Mouse (Mus musculus) retina, postnatal 1 day (tissue): Measurements from ENCODE around the gene Pip5k1a.
"Not testable (repeated sequence)": the region's sequence is repeated elsewhere in the genome, so short reads cannot be mapped to it uniquely, and the experiment has no call there.

Experiments used
- DNase-seq: peaks from one replicate; pipeline ENCODE4 v3.0.0-alpha.2; 2012

Gene Pip5k1a

GRCm38 (mm10) chr3:95110911-95111726 lies 4.4 kb upstream of the Pip5k1a start, which contains the start of gene Vps72:
Vps72 (plus strand) TSS chr3:95111022.
- peak; percentile 95 for DNase-seq

GRCm38 (mm10) chr3:95107898-95108297 lies 1.2 kb upstream of the Pip5k1a start:
- peak; percentile 25 for DNase-seq

DNA sequence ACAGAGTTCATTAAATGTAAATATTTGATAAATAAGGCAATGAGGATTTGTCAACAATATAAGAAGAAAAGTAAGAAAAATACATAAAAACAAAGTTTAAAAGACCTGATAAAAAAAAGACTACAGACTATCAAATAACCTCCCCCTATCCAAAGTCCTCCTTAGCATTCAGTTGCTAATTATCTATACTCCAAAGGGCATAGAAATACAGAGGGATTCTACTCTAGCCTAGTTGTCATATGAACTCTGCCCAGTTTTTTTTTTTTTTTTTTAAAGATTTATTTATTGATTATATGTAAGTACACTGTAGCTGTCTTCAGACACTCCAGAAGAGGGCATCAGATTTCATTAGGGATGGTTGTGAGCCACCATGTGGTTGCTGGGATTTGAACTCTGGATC lies 578 bp upstream of the Pip5k1a start:
- not testable (repeated sequence) for DNase-seq

GRCm38 (mm10) chr3:95105586-95106337 lies 968 bp downstream of the Pip5k1a start:
- DNase-seq: peak; percentile 4

GRCm38 (mm10) chr3:95105121-95105520 lies 1.6 kb downstream of the Pip5k1a start:
- no peak for DNase-seq

DNA sequence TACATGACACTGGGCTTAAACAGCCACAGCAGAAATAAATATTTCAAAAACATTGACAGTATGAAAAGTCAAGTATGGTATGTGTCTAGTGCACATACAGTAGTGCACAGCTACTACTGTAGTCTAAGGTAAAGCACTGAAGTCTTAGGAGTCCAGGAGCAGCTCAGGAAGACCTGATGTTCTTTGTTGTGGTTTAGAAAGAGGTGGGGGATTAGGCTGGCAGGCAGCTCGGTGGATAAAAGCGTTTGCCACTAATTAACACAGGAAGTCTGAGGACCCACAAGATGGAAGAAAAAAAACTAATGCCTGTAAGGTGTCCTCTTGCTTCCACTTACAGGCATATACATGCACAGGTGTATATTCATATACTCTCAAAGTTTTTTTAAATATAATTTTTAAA lies 5.9 kb downstream of the Pip5k1a start:
- no peak for DNase-seq

DNA sequence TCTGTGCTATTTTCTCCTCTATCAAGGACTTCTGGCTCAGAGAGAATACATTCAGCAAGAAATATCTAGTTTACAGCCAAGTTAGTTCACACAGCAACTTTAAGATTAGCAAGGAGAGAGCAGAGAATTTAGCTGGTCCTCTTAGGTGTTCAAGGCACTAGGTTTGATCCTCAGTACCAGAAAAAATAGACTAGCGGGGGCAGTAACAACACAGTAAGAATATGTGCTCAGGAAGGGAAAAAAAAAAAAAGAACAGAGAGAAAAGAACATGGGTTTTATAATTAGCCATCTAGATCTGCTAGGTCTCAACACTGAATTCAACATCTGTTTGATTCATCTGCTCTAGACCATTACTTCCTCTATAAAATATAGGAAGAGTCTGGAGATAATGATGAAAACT lies 18.7 kb downstream of the Pip5k1a start:
- no peak for DNase-seq

- DNase-seq: no peak
Measured at GRCm38 (mm10) chr3:95071606-95072005, 35.1 kb downstream of the Pip5k1a start.

DNA sequence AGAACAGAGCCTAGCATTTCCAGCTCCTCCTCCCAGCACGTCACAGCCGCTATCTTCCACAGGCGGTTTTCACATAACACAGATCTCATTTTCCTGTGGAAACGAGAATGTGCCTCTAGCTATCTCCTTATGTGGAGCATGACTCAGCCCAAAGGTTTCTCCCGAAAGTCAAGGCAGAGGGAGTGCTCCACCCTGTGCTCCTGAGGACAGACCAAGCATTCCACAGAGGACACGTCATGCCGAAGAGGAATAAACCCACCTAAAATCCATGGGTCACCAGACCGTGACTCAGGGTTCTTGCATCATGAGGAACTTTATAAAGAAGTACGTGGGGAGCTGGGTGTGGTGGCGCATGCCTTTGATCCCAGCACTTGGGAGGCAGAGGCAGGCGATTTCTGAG lies 40.2 kb downstream of the Pip5k1a start:
- DNase-seq: no peak

GRCm38 (mm10) chr3:95066095-95066494 lies 40.6 kb downstream of the Pip5k1a start:
- no peak for DNase-seq

GRCm38 (mm10) chr3:95065553-95065952 lies 41.2 kb downstream of the Pip5k1a start:
- DNase-seq: no peak

GRCm38 (mm10) chr3:95063741-95064140 lies 43.0 kb downstream of the Pip5k1a start:
- DNase-seq: no peak

- peak; percentile 17 for DNase-seq
Measured at GRCm38 (mm10) chr3:95058078-95058477, 48.7 kb downstream of the Pip5k1a start.

DNA sequence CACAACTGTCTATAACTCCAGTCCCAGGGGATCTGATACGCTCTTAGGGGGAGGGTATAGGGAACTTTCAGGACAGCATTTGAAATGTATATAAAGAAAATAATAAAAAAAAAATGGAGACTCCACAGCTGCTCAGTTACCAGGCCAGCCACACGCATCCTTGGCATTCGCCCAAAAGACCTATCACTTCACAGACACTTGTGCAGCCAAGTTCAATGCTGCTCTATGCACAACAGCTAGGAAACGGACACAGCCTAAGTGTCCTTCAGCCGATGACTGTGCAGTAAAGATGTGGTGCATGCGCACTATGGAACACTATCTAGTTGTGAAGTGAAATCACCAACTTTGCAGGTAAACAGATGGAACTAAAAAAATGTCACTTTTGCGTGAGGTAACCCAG lies 50.5 kb downstream of the Pip5k1a start:
- DNase-seq: no peak

- DNase-seq: no peak
Measured at GRCm38 (mm10) chr3:95054481-95055260, 52.1 kb downstream of the Pip5k1a start.

- peak; percentile 81 for DNase-seq
Measured at GRCm38 (mm10) chr3:95053701-95054100, 53.0 kb downstream of the Pip5k1a start.

- DNase-seq: peak; percentile 70
Measured at GRCm38 (mm10) chr3:95052959-95053358, 53.8 kb downstream of the Pip5k1a start.

DNA sequence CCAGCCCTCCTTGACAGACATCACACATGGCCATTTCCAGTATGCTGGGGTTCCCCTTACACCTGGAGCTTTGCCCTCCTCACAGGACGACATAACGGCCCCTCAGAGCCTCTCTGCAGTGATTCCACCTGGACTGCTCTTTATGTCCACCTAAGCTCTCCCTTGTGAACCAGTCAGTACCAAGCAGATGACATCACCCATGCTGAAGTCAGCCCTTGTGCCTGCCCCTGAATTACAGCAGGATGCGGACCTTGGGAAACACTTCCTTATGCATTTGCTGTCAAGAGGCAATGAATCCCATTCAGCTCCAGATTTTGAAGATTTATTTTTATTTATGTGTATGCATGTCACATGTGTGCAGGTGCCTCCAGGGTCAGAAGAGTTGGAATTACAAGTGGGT lies 58.8 kb downstream of the Pip5k1a start:
- DNase-seq: no peak

DNA sequence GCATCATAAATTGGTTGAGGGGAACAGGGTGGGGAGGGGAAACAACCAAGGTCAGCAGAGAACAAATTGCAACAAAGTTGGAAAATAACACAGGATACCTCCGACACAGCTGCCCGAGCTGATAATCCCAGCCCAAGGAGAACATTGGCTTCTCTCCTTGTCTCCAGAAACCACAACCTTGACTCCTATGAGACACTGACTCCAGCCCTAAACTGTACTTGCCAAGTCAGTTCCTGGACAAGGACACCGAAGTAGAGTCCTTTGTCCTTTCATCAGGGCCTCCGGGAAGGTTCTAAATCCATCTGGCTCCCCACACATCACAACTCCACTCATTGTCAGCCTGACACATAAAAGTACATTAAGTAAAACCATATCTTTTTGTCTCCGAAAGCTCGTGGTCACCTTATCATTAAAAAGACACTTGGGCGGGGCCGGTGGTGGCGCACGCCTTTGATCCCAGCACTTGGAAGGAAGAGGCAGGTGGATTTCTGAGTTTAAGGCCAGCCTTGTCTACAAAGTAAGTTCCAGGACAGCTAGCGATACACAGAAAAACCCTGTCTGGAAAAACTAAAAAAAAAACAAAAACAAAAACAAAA lies 60.2 kb downstream of the Pip5k1a start:
- DNase-seq: no peak

DNA sequence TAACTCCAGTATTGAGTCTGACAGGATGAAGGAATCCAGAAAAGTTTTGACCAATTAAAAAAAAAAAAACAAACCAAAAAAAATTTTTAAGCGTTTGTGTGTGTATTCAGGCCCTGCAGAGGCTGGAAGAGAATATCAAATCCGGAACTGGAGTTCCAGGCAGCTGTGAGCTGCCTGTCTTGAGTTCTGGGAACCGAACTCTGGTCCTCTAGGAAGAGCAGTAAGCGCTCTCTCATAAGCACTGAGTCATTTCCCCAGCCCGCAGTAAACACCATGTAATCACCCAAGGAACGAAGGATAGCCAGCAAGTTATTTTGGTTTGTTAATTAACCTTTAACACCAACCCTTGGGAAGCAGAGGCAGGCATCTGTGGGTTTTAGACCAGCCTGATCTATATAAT lies 63.5 kb downstream of the Pip5k1a start:
- DNase-seq: no peak

DNA sequence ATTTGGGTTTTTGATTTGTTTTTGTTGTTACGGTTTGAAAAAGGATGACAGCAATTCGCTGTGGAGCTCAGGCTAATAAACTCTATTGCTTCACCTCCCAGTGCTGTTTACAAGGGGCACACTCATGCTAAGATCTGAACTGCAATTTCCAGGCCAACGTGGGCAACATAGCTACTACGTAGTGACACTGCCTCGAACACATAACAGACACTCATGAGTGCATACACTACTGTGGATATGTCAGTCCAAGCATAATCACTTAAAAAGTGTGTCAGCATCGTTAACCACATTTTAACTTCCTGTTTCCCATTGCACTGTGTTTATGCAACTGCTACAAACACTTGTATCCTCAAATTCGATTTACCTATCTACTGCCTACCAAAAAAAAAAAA lies 63.9 kb downstream of the Pip5k1a start:
- DNase-seq: no peak

- DNase-seq: peak; percentile 98
Measured at GRCm38 (mm10) chr3:95042166-95042837, 64.4 kb downstream of the Pip5k1a start, which contains the start of gene Psmd4. Psmd4 (minus strand) TSS chr3:95042614.
